Mouse (Mus musculus) forebrain, embryonic 14.5 days (tissue): ENCODE results near the gene Ptprs. TPM values are rescaled to one million over a fixed set of nuclear protein-coding genes. Genes with fewer than 3 reads are reported as not detected.

Experiments used
- ATAC-seq: fragments of 200-750 bp; cut with Nextera tagmentation; 2 replicates; pipeline ENCODE4 v1.8.0; 2017; ENCODE audit warnings: mild to moderate bottlenecking, moderate library complexity
- DNase-seq: peaks from one replicate; pipeline ENCODE4 v3.0.0-alpha.2; 2015; ENCODE audit warnings: low spot score
- H3K27ac ChIP-seq: fragments of 300-500 bp; sonication (generic); 2 replicates; pipeline ENCODE4 v1.5.1; 2014; ENCODE audit warnings: low read depth, mild to moderate bottlenecking, control low read depth, low read length, moderate library complexity
- H3K27me3 ChIP-seq: fragments of 300-500 bp; sonication (generic); replicated peaks from 2 replicates; pipeline ENCODE4 v1.6.1; 2014; ENCODE audit warnings: low read length, control low read depth, mixed read lengths; ENCODE audit not compliant: control insufficient read depth, insufficient read depth
- H3K36me3 ChIP-seq: fragments of 300-500 bp; sonication (generic); 2 replicates; pipeline ENCODE4 v1.6.1; 2014; ENCODE audit warnings: low read length, control low read depth; ENCODE audit not compliant: control insufficient read depth, insufficient read depth
- H3K4me1 ChIP-seq: fragments of 300-500 bp; sonication (generic); 2 replicates; pipeline ENCODE4 v1.6.1; 2014; ENCODE audit warnings: antibody characterized with exemption, low read length, control low read depth; ENCODE audit not compliant: control insufficient read depth, insufficient read depth
- H3K4me2 ChIP-seq: fragments of 300-500 bp; sonication (generic); 2 replicates; pipeline ENCODE4 v1.6.1; 2014; ENCODE audit warnings: mild to moderate bottlenecking, control low read depth, low read length
- H3K4me3 ChIP-seq: fragments of 300-500 bp; sonication (generic); 2 replicates; pipeline ENCODE4 v1.5.1; 2014; ENCODE audit warnings: low read depth, low read length, control low read depth
- H3K9ac ChIP-seq: fragments of 300-500 bp; sonication (generic); 2 replicates; pipeline ENCODE4 v1.6.1; 2014; ENCODE audit warnings: mild to moderate bottlenecking, low read length, control low read depth, moderate library complexity
- H3K9me3 ChIP-seq: fragments of 300-500 bp; sonication (generic); replicated peaks from 2 replicates; pipeline ENCODE4 v1.6.1; 2016; ENCODE audit warnings: low read length, control low read depth, mixed read lengths; ENCODE audit not compliant: control insufficient read depth
- WGBS: fragments of 180-500 bp; shearing (Covaris S2); extraction: QIAGEN DNeasy Blood & Tissue Kit; methylation state at CpG from one replicate; pipeline ENCODE4 v1.1.7; 2014; 5-methylcytosine and 5-hydroxymethylcytosine counted together
- polyA plus RNA-seq: library from polyadenylated mRNA; unstranded; fragments of >200 nt; fragmentation: Nextera tagmentation; extraction: Ambion mirVana; gene quantifications from 2 replicates; pipeline ENCODE4 v1.2.1, GENCODE M21; 2014

Ptprs gene
- polyA plus RNA-seq, 1 experiment from 2014 or later: 248 TPM

GRCm38 (mm10) chr17:56382997-56383396 is 93.3 kb downstream of the Ptprs start:
- Histone ChIP-seq H3K4me3 (no peak overlapping the region), H3K36me3 (peaks cover 88% of the 10 kb centered on the region), H3K4me2 (no peak overlapping the region), H3K9me3 (no peaks in the 10 kb centered on the region), H3K9ac (no peak overlapping the region), H3K27ac (no peak overlapping the region), H3K27me3 (no peaks in the 10 kb centered on the region), H3K4me1 (peaks cover 2% of the 10 kb centered on the region; the same call in 1 of the 2 replicates)
- 60% methylated on average over 8 of the region's 8 CpGs for WGBS
- DNase-seq: no peak
- no peak for ATAC-seq

GRCm38 (mm10) chr17:56381183-56381582 is 95.1 kb downstream of the Ptprs start:
- no peak overlapping the region for H3K4me2 ChIP-seq
- H3K27me3 ChIP-seq: no peaks in the 10 kb centered on the region
- H3K4me3 ChIP-seq: no peak overlapping the region
- H3K36me3 ChIP-seq: peaks cover 89% of the 10 kb centered on the region
- H3K9me3 ChIP-seq: no peaks in the 10 kb centered on the region
- no peak for ATAC-seq
- DNase-seq: no peak
- peaks cover 2% of the 10 kb centered on the region; the same call in 1 of the 2 replicates for H3K4me1 ChIP-seq
- no peak overlapping the region for H3K9ac ChIP-seq
- H3K27ac ChIP-seq: no peak overlapping the region
- 81% methylated on average over 5 of the region's 5 CpGs for whole genome bisulfite sequencing

GRCm38 (mm10) chr17:56380286-56380685 is 96.0 kb downstream of the Ptprs start:
- WGBS: 39% methylated on average over 6 of the region's 6 CpGs
- peaks cover 2% of the 10 kb centered on the region; the same call in 1 of the 2 replicates for H3K4me1 ChIP-seq
- no peaks in the 10 kb centered on the region for H3K27me3 ChIP-seq
- ATAC-seq (peak; percentile 82), DNase-seq (peak; percentile 73)
- no peak overlapping the region for H3K4me3 ChIP-seq
- no peak overlapping the region for H3K4me2 ChIP-seq
- peak overlapping the region; percentile 17; the same call in 1 of the 2 replicates for H3K27ac ChIP-seq
- no peaks in the 10 kb centered on the region for H3K9me3 ChIP-seq
- H3K9ac ChIP-seq: no peak overlapping the region
- peaks cover 89% of the 10 kb centered on the region for H3K36me3 ChIP-seq

GRCm38 (mm10) chr17:56379281-56379834 is 96.9 kb downstream of the Ptprs start:
- H3K4me1 ChIP-seq: peaks cover 2% of the 10 kb centered on the region; the same call in 1 of the 2 replicates
- no peak overlapping the region for H3K4me3 ChIP-seq
- no peak overlapping the region for H3K9ac ChIP-seq
- DNase-seq (no peak), ATAC-seq (no peak)
- no peaks in the 10 kb centered on the region for H3K27me3 ChIP-seq
- H3K27ac ChIP-seq: peak overlapping the region; percentile 17; the same call in 1 of the 2 replicates
- WGBS: 73% methylated on average over 6 of the region's 6 CpGs
- H3K36me3 ChIP-seq: peaks cover 88% of the 10 kb centered on the region
- no peaks in the 10 kb centered on the region for H3K9me3 ChIP-seq
- H3K4me2 ChIP-seq: no peak overlapping the region

GRCm38 (mm10) chr17:56374851-56375250 is 101.4 kb downstream of the Ptprs start:
- peaks cover 5% of the 10 kb centered on the region; the same call in 1 of the 2 replicates for H3K4me1 ChIP-seq
- no peak for DNase-seq
- no peak for ATAC-seq
- H3K27ac ChIP-seq: no peak overlapping the region
- 65% methylated on average over 1 of the region's 1 CpGs for WGBS
- H3K4me3 ChIP-seq: no peak overlapping the region
- H3K9ac ChIP-seq: no peak overlapping the region
- no peaks in the 10 kb centered on the region for H3K27me3 ChIP-seq
- no peak overlapping the region for H3K4me2 ChIP-seq
- H3K36me3 ChIP-seq: peaks cover 86% of the 10 kb centered on the region
- H3K9me3 ChIP-seq: no peaks in the 10 kb centered on the region

GRCm38 (mm10) chr17:56373136-56374034 is 102.9 kb downstream of the Ptprs start:
- H3K4me1 ChIP-seq: peaks cover 4% of the 10 kb centered on the region; the same call in 1 of the 2 replicates
- ATAC-seq (peak; percentile 14; the same call in 1 of the 2 replicates), DNase-seq (no peak)
- H3K9ac ChIP-seq: no peak overlapping the region
- H3K4me2 ChIP-seq: no peak overlapping the region
- no peak overlapping the region for H3K4me3 ChIP-seq
- no peaks in the 10 kb centered on the region for H3K27me3 ChIP-seq
- 73% methylated on average over 17 of the region's 17 CpGs for WGBS
- no peaks in the 10 kb centered on the region for H3K9me3 ChIP-seq
- H3K36me3 ChIP-seq: peaks cover 86% of the 10 kb centered on the region
- peak overlapping the region; percentile 55 for H3K27ac ChIP-seq

- no peak for DNase-seq
- no peak overlapping the region for H3K9ac ChIP-seq
- H3K4me2 ChIP-seq: no peak overlapping the region
- no peaks in the 10 kb centered on the region for H3K9me3 ChIP-seq
- no peak for ATAC-seq
- H3K4me3 ChIP-seq: no peak overlapping the region
- no peaks in the 10 kb centered on the region for H3K27me3 ChIP-seq
- peaks cover 84% of the 10 kb centered on the region for H3K36me3 ChIP-seq
- peaks cover 4% of the 10 kb centered on the region; the same call in 1 of the 2 replicates for H3K4me1 ChIP-seq
- WGBS: 69% methylated on average over 4 of the region's 4 CpGs
- no peak overlapping the region for H3K27ac ChIP-seq
Observed at GRCm38 (mm10) chr17:56372109-56372508, 104.2 kb downstream of the Ptprs start.

GRCm38 (mm10) chr17:56371029-56371660 is 105.1 kb downstream of the Ptprs start:
- Histone ChIP-seq H3K27me3 (no peaks in the 10 kb centered on the region), H3K27ac (peak overlapping the region; percentile 44; the same call in 1 of the 2 replicates), H3K4me2 (no peak overlapping the region), H3K4me1 (peaks cover 4% of the 10 kb centered on the region; the same call in 1 of the 2 replicates), H3K4me3 (no peak overlapping the region), H3K9ac (peak overlapping the region; percentile 1; the same call in 1 of the 2 replicates), H3K9me3 (no peaks in the 10 kb centered on the region), H3K36me3 (peaks cover 77% of the 10 kb centered on the region)
- ATAC-seq (no peak; the same call in 1 of the 2 replicates), DNase-seq (peak; percentile 31)
- 51% methylated on average over 15 of the region's 15 CpGs for WGBS
